Mouse (Mus musculus): Measurements from ENCODE around the gene Serpinb6b. TPM values are rescaled to one million over a fixed set of nuclear protein-coding genes. Genes with fewer than 3 reads are reported as not detected.

Gene Serpinb6b
- polyA plus RNA-seq, 1 experiment = 1.6 TPM

- no peak for DNase-seq
- no peak for TF ChIP-seq CTCF (IDR thresholded peaks at IDR 0.05; ENCODE audit: borderline replicate concordance, insufficient read depth, low read depth, low read length)
- TF ChIP-seq POLR2A (IDR thresholded peaks at IDR 0.05; ENCODE audit: borderline replicate concordance, insufficient read depth, low read length) = no peak
- Histone ChIP-seq H3K4me1 (ENCODE audit: control insufficient read depth, insufficient read depth, low read length) (no peaks in the 10 kb centered on the region), H3K4me3 (replicated peaks; ENCODE audit: insufficient read depth, low read depth, low read length) (no peak overlapping the region), H3K27ac (ENCODE audit: insufficient read depth, low read length) (no peak overlapping the region), H3K27me3 (ENCODE audit: control insufficient read depth, insufficient read depth, low read length) (no peaks in the 10 kb centered on the region)
- 56% methylated on average over 1 of the region's 1 CpGs for WGBS
Measured at GRCm38 (mm10) chr13:32969641-32970040, 4.6 kb downstream of the Serpinb6b start.

DNA sequence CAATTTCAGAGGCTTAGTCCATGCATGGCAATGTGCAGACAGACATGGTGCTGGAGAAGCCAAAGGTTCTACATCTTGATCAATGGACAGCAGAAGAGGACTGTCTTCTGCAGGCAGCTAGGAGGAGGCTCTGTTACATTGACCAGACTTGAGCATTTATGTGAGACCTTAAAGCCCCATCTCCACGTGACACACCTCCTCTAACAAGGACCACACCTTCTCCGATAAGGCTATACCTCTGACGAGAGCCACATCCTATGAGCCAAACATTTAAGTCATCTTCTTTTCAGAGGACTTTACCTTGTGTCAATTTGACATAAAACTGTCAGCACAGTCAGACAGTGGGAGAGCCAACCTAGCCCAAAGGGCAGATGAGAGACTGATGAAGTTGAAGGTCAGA is 5.8 kb downstream of the Serpinb6b start:
- Histone ChIP-seq H3K27ac (ENCODE audit: insufficient read depth, low read length) (no peak overlapping the region), H3K4me3 (replicated peaks; ENCODE audit: insufficient read depth, low read depth, low read length) (no peak overlapping the region), H3K4me1 (ENCODE audit: control insufficient read depth, insufficient read depth, low read length) (no peaks in the 10 kb centered on the region), H3K27me3 (ENCODE audit: control insufficient read depth, insufficient read depth, low read length) (no peaks in the 10 kb centered on the region)
- 92% methylated on average over 3 of the region's 3 CpGs for WGBS
- no peak for TF ChIP-seq CTCF (IDR thresholded peaks at IDR 0.05; ENCODE audit: borderline replicate concordance, insufficient read depth, low read depth, low read length)
- no peak for TF ChIP-seq POLR2A (IDR thresholded peaks at IDR 0.05; ENCODE audit: borderline replicate concordance, insufficient read depth, low read length)
- no peak for DNase-seq

DNA sequence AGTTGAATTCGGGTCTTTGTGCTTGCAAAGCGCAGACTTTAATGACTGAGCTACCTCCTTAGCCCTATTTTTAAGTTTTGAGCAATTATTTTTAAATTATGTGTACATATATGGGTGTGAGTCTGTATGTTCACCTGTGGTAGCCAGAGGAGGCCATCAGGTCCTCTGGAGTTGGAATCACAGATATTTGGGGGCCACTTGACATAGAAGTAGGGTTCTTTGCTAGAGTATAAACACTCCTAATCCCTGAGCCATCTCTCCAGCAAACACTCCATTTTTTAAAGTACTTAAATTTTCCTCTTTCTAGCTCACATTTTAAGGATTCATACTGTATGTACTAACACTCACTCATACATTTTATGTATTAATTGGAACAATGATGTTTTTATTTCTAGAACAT is 9.3 kb downstream of the Serpinb6b start:
- Histone ChIP-seq H3K4me3 (replicated peaks; ENCODE audit: insufficient read depth, low read depth, low read length) (no peak overlapping the region), H3K4me1 (ENCODE audit: control insufficient read depth, insufficient read depth, low read length) (no peaks in the 10 kb centered on the region), H3K27me3 (ENCODE audit: control insufficient read depth, insufficient read depth, low read length) (no peaks in the 10 kb centered on the region), H3K27ac (ENCODE audit: insufficient read depth, low read length) (no peak overlapping the region)
- TF ChIP-seq CTCF (IDR thresholded peaks at IDR 0.05; ENCODE audit: borderline replicate concordance, insufficient read depth, low read depth, low read length) (no peak), POLR2A (IDR thresholded peaks at IDR 0.05; ENCODE audit: borderline replicate concordance, insufficient read depth, low read length) (no peak)
- WGBS = 72% methylated on average over 2 of the region's 2 CpGs
- no peak for DNase-seq

DNA sequence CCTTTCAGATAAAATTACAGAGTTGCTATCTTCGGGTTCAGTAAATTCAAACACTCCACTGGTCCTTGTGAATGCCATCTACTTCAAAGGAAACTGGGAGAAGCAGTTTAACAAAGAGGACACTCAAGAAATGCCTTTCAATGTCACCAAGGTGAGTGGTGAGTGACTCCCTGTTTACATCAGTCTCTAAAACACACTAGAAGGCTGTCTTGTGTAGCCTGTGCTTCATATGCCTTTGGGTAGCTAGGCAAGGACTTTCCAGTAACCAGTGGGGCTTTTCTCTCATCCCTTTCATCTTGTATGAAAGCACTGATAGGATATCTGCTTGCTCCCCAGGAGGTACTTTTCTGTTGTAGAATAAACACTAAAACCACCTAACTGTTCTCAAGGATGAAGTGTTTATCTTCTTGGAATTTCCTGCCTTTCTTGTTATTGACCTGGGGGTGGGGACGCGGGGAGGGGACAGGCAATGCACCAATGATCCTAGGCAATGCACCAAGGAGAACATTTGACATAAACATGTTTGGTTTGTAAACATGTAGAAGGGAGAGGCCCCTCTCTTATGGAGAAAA is 10.0 kb downstream of the Serpinb6b start:
- Histone ChIP-seq H3K27ac (ENCODE audit: insufficient read depth, low read length) (no peak overlapping the region), H3K27me3 (ENCODE audit: control insufficient read depth, insufficient read depth, low read length) (no peaks in the 10 kb centered on the region), H3K4me3 (replicated peaks; ENCODE audit: insufficient read depth, low read depth, low read length) (no peak overlapping the region), H3K4me1 (ENCODE audit: control insufficient read depth, insufficient read depth, low read length) (no peaks in the 10 kb centered on the region)
- 69% methylated on average over 3 of the region's 3 CpGs for WGBS
- no peak for DNase-seq
- no peak for TF ChIP-seq CTCF (IDR thresholded peaks at IDR 0.05; ENCODE audit: borderline replicate concordance, insufficient read depth, low read depth, low read length)
- no peak for TF ChIP-seq POLR2A (IDR thresholded peaks at IDR 0.05; ENCODE audit: borderline replicate concordance, insufficient read depth, low read length)

GRCm38 (mm10) chr13:32975710-32976109 is 10.7 kb downstream of the Serpinb6b start:
- 67% methylated on average over 2 of the region's 2 CpGs for WGBS
- H3K27me3 ChIP-seq (ENCODE audit: control insufficient read depth, insufficient read depth, low read length) = no peaks in the 10 kb centered on the region
- no peak overlapping the region for H3K4me3 ChIP-seq (replicated peaks; ENCODE audit: insufficient read depth, low read depth, low read length)
- no peak for DNase-seq
- no peak overlapping the region for H3K27ac ChIP-seq (ENCODE audit: insufficient read depth, low read length)
- TF ChIP-seq POLR2A (IDR thresholded peaks at IDR 0.05; ENCODE audit: borderline replicate concordance, insufficient read depth, low read length) (no peak), CTCF (IDR thresholded peaks at IDR 0.05; ENCODE audit: borderline replicate concordance, insufficient read depth, low read depth, low read length) (no peak)
- no peaks in the 10 kb centered on the region for H3K4me1 ChIP-seq (ENCODE audit: control insufficient read depth, insufficient read depth, low read length)

DNA sequence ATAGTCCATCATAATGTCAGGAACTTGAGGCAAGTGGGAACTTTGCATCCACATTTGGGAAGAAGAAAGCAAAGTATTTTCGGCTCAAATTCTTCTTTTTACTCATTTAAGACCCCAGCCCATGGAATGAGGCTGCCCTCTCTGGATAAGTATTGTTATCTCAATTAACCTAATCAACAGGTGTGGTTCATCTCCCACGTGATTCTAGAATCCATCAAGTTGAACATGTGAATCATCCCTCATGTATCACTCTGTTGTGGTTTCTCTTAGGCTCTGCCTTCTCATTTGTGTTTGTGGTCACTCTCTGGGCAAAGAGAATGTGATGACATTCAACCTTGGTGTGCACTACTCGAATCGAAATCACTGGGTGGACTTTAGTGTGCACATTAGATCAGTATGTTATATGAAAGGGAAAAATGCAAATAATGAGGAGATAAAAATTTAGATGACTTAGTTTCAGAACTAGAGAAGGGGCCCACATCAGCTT is 17.6 kb downstream of the Serpinb6b start:
- Histone ChIP-seq H3K4me3 (replicated peaks; ENCODE audit: insufficient read depth, low read depth, low read length) (no peak overlapping the region), H3K27me3 (ENCODE audit: control insufficient read depth, insufficient read depth, low read length) (no peaks in the 10 kb centered on the region), H3K27ac (ENCODE audit: insufficient read depth, low read length) (no peak overlapping the region), H3K4me1 (ENCODE audit: control insufficient read depth, insufficient read depth, low read length) (no peaks in the 10 kb centered on the region)
- DNase-seq = no peak
- no peak for TF ChIP-seq POLR2A (IDR thresholded peaks at IDR 0.05; ENCODE audit: borderline replicate concordance, insufficient read depth, low read length)
- TF ChIP-seq CTCF (IDR thresholded peaks at IDR 0.05; ENCODE audit: borderline replicate concordance, insufficient read depth, low read depth, low read length) = no peak
- WGBS = 82% methylated on average over 4 of the region's 4 CpGs

DNA sequence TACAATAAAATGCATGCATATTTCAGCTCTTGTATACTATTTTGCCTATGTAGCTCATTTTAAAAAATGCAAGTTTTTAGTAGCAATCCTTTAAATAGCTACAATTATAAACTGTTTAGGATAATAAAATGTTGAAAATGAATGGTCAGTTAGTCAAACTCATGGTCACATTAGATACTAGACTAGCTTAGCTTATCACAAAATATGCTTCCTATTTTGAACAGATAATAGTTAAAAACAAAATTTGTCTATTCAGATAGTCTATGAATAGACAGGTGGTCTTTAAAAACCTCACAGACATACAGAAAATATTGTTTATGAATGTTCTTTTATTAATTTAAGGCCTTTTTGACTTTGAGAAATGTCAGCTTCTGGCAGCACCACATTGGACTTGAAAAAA is 21.2 kb downstream of the Serpinb6b start:
- no peak overlapping the region for H3K4me3 ChIP-seq (replicated peaks; ENCODE audit: insufficient read depth, low read depth, low read length)
- no peaks in the 10 kb centered on the region for H3K27me3 ChIP-seq (ENCODE audit: control insufficient read depth, insufficient read depth, low read length)
- H3K4me1 ChIP-seq (ENCODE audit: control insufficient read depth, insufficient read depth, low read length) = no peaks in the 10 kb centered on the region
- TF ChIP-seq POLR2A (IDR thresholded peaks at IDR 0.05; ENCODE audit: borderline replicate concordance, insufficient read depth, low read length) (no peak), CTCF (IDR thresholded peaks at IDR 0.05; ENCODE audit: borderline replicate concordance, insufficient read depth, low read depth, low read length) (no peak)
- H3K27ac ChIP-seq (ENCODE audit: insufficient read depth, low read length) = no peak overlapping the region
- no peak for DNase-seq

DNA sequence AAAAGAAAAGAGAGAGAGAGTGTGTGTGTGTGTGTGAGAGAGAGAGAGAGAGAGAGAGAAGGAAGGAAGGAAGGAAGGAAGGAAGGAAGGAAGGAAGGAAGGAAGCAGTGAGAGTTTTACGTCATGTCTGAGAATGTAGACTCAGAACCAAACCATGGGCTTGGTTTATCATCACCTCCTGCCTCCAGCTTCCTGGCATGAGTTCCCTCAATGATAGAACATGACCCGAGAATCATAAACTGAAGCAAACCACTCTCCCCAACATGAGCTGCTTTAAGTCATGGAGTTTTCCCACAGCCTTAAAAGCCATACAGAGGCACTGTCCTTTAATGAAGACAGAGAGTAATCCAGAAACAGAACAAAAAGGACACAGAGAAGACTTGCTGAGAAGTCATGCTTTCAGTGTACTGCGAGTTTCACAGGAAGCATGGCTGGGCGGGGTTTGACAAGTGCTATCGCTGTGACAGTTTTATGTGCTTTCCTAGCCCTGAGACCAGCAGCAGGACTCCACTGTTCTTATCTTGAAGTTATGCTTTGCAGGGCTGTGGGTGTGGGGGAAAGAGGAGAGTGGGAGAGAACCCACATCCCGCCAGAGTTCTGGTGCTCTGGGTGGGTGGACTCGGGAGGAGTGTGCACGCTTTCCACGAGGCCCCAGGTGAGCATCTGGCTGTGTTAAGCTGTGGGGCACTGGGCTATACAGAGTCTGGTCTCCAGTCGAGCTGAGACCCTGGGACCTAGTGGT is 28.3 kb downstream of the Serpinb6b start:
- Histone ChIP-seq H3K4me1 (ENCODE audit: control insufficient read depth, insufficient read depth, low read length) (no peaks in the 10 kb centered on the region), H3K4me3 (replicated peaks; ENCODE audit: insufficient read depth, low read depth, low read length) (no peak overlapping the region), H3K27ac (ENCODE audit: insufficient read depth, low read length) (no peak overlapping the region), H3K27me3 (ENCODE audit: control insufficient read depth, insufficient read depth, low read length) (no peaks in the 10 kb centered on the region)
- TF ChIP-seq CTCF (IDR thresholded peaks at IDR 0.05; ENCODE audit: borderline replicate concordance, insufficient read depth, low read depth, low read length) = no peak
- TF ChIP-seq POLR2A (IDR thresholded peaks at IDR 0.05; ENCODE audit: borderline replicate concordance, insufficient read depth, low read length) = no peak
- DNase-seq = no peak
- WGBS = 83% methylated on average over 10 of the region's 10 CpGs
